Mouse (Mus musculus): ENCODE measurements at regions not wholly inside any gene's neighbourhood (a gene's known extent, or its start where the extent isn't known, plus 50 kb on each side); places are given as distances from the start of the nearest gene placed in this dataset.

DNA sequence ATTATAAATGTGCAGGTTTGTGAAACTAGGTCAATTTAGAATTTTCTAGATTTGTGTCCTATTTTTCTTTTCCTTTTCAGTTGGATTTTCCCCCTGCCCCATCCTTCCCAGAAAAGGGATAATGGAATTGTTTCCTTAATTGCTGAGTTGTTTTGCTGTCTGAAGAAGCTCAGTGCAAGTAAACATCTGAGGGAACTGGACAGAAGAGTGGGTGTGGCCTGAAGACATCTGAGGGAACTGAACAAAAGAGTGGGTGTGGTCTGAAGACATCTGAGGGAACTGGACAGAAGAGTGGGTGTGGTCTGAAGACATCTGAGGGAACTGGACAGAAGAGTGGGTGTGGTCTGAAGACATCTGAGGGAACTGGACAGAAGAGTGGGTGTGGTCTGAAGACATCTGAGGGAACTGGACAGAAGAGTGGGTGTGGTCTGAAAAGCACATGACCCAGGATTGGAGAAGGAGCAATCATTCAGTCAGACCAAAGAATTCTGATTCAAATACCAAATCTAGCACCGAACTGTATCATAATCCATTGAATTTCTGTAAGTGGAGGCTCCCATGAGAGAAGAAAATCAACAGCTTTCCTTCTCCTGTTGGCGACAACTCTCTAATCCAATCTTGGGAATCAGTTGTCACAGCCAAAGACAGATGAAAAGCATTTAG is 1479.8 kb downstream of the 4930444P10Rik start:
- TF ChIP-seq ZC3H11A (IDR thresholded peaks at IDR 0.05; ENCODE audit: borderline replicate concordance, low read depth, low read length) = no peak
- TF ChIP-seq CHD2 (IDR thresholded peaks at IDR 0.05; ENCODE audit: low read depth, low read length) = no peak
